Mouse (Mus musculus) spleen, postnatal 36 days (tissue): ENCODE results near the gene Pbx1.

ENCODE experiments used
- DNase-seq, 2 experiments: peaks; one replicate each; pipeline ENCODE4 v3.0.0; 2022; ENCODE audit warnings: low spot score in 2 of 2, mixed read lengths in 1 of 2

Gene Pbx1

GRCm38 (mm10) chr1:168228756-168229526 lies 203.1 kb downstream of the Pbx1 start:
- DNase-seq: no peak

- no peak for DNase-seq
These were observed 205.9 kb downstream of the Pbx1 start for GRCm38 (mm10) chr1:168226150-168226549.

GRCm38 (mm10) chr1:168225595-168226127 lies 206.4 kb downstream of the Pbx1 start:
- no peak for DNase-seq

DNA sequence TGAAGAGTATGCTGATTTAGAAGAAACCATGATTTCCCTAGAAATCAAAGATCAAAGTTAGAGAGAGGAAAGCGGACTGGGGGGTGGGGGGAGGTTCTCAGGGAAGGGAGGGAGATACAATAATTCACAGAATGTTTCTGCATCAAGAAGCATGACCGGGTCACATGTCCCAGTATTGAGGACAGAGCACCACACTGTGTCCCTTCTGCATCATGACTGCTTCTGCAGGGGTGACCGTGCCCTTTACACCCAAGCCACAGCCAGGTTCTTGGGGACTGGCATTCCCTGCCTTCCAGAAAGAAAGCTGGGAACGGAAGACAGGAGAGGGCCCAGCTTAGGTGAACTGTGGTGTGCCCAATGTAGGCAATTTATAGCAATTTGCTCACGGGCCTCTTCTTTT lies 207.9 kb downstream of the Pbx1 start:
- DNase-seq: no peak

- no peak for DNase-seq
These were observed 209.3 kb downstream of the Pbx1 start for GRCm38 (mm10) chr1:168222794-168223193.

DNA sequence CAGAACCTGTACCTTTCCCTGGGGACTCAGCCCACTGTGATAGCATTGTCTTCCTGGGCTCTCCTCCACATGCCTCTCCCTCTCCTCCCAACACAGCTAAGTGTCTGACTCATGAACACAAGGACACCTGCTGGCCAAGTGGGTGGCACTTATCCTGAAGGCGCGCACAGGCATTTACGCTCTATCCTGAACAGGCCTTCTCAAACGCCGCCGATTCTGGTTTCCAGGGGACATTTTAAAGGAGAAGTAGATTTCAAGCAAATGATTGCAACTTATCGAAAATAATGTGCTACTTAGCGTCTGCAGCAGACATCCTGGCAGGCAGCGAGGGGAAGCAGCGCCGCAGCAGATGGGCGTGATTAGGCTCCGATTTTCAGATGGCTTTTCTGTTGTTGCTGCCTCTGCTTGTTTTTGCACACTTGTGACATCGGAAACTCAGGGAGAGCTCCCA lies 211.0 kb downstream of the Pbx1 start:
- no peak for DNase-seq

- DNase-seq: no peak
These were observed 215.9 kb downstream of the Pbx1 start for GRCm38 (mm10) chr1:168215896-168216747.

- no peak for DNase-seq
These were observed 216.6 kb downstream of the Pbx1 start for GRCm38 (mm10) chr1:168215468-168215867.

DNA sequence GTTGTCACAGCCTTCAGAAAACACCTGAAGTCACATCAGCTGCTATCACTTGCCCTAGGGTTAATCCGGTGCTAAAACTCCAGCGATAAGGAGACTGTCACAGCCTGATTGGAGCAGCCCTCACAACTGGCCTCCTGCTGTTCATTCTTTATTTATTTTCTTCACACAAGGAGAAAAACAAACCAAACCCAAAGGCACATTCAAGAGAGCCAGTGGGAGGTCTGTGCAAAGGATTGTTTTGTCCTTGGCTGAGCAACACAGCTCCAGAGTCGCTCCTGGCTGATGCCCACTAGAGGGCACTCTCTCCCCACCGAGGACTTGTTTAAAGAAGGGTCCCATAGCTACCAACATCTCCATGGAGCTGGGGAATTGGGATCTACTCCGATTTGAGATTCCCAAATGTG lies 218.0 kb downstream of the Pbx1 start:
- no peak for DNase-seq

DNA sequence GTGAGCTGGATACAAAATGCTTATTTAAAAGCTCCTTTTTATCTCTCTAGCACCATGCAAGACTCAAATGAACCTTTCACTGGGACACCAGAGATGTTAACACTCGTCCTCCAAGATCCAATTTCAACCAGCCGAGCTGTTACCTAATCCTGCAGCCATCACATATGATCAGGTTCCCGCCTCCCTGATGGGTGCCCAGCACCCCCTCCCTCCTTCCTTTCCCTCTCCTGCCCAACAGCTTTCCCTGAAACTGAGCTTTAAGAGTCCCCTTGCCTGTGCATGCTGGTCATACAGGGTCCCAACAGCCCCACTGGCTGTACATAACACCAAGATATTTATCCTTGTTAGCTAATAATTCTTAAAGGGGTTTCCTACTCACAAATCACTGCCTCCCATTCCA lies 218.5 kb downstream of the Pbx1 start:
- DNase-seq: no peak

GRCm38 (mm10) chr1:168210401-168210800 lies 221.7 kb downstream of the Pbx1 start:
- DNase-seq: no peak

- DNase-seq: no peak
These were observed 231.4 kb downstream of the Pbx1 start for GRCm38 (mm10) chr1:168200570-168201156.

DNA sequence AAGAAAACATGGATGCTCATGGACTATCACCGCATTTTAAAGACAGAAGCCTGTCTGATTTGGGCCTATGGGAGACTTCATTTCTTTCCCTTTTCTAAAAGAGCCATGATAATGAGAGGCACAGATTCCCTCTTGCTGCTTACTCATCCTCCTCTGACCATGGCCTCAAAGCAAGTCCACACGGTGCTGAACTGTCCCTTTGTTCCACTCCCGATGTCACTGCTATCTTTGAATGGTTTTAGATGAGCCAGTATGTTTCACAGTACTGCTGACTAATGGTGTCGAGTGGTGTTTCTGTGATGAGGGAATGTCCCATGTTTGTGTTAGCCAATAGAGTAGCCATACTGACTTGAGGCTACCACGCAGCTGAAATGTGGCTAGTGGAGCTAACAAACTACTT lies 233.8 kb downstream of the Pbx1 start:
- DNase-seq: no peak

- DNase-seq: no peak
These were observed 234.2 kb downstream of the Pbx1 start for GRCm38 (mm10) chr1:168197908-168198258.

- no peak for DNase-seq
These were observed 234.7 kb downstream of the Pbx1 start for GRCm38 (mm10) chr1:168197195-168197907.

- DNase-seq: no peak
These were observed 238.7 kb downstream of the Pbx1 start for GRCm38 (mm10) chr1:168193364-168193763.

GRCm38 (mm10) chr1:168182816-168183215 lies 249.3 kb downstream of the Pbx1 start:
- no peak for DNase-seq

DNA sequence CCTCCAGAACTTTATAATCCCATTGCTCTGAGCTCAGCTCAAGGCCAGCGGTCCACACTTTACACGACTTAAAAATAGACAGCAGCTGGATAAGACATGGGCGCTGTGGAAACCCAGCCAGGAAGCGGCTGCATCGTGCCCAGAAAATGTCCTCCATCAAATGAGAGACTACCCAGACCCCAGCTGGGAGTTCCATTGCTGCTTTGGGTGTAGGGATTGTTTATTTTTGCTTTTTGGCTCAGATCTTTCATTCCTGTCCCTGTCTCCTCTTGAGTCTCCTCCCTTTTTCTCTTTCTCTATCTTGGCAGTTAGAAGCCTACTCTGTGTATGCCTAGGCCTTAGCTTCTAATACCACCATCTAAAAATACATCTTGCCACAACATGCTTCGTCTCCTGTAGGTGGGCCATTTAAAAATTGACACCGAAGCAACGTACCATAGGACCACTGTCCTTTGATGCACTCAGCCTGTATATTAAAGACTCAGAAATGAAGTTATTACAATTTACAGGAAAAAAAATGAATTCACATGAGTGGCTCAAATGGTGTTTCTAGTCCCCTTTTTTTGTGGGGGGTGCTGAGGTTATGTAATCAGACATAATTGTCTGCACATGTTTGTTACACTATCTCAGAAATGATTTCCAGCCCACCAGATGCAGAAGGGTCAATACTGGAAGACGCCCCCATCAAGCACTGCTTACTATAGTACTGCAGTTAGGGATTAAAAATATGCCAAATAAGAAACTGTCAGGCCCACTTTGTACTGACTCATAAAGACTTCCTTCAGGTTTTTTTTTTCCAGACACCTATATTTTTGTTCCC lies 251.2 kb downstream of the Pbx1 start:
- DNase-seq: no peak

GRCm38 (mm10) chr1:168179691-168180090 lies 252.4 kb downstream of the Pbx1 start:
- no peak for DNase-seq

DNA sequence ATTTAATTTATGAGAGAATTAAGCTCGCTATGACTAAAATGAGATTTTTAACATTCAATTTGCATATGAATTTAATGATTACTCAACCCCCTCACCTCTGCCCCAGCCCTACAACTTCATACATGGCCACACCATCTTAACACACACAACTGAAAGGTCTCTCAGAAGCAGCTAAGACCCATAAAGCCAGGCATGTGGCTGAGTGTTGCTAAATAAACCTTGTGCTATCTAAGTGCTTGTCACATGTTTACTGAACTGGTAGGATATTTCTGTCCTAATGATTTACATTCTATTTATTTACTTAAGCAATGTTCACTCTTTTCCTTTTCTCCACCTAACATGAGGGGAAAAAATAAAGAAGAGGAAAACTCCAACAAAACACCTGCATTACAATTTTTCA lies 253.5 kb downstream of the Pbx1 start:
- DNase-seq: no peak

- DNase-seq: no peak
These were observed 256.5 kb downstream of the Pbx1 start for GRCm38 (mm10) chr1:168175586-168175985.
